Mouse (Mus musculus): ENCODE measurements around the gene C1qc.

- no peak for TF ChIP-seq POLR2A (IDR thresholded peaks at IDR 0.05; ENCODE audit: low read depth, low read length)
- TF ChIP-seq CTCF (IDR thresholded peaks at IDR 0.05; ENCODE audit: extremely low read depth, insufficient read length, insufficient replicate concordance, low read depth, low read length), result no peak
Measured at GRCm38 (mm10) chr4:136862411-136862810, 30.5 kb downstream of the C1qc start.

All from small intestine, adult 2 months (tissue).